Mouse (Mus musculus) myocyte (in vitro differentiated cells): Measurements from ENCODE around the gene Rfx4.

ENCODE experiments used
- E2F4 ChIP-seq: IDR thresholded peaks from one replicate; pipeline ENCODE4 v1.6.1; 2011; ENCODE audit warnings: mild to moderate bottlenecking, control low read depth, moderate library complexity; ENCODE audit not compliant: insufficient read depth
- MYOD1 ChIP-seq, 3 experiments: IDR thresholded peaks; one replicate each; pipeline ENCODE4 v1.6.1; 2011; ENCODE audit warnings: control low read depth in 2 of 3, low read depth in 2 of 3, mild to moderate bottlenecking in 2 of 3, moderate library complexity in 1 of 3; ENCODE audit not compliant: insufficient read length in 2 of 3, control insufficient read depth in 1 of 3
- POLR2A ChIP-seq: IDR thresholded peaks from one replicate; pipeline ENCODE4 v1.6.1; 2011; ENCODE audit warnings: low read depth, mild to moderate bottlenecking, control low read depth, moderate library complexity; ENCODE audit not compliant: insufficient read length

- TF ChIP-seq POLR2A, result no peak
- TF ChIP-seq E2F4, result no peak
- TF ChIP-seq MYOD1 (IDR thresholded peaks at IDR 0.05; ENCODE audit: control insufficient read depth in 1 of 3, insufficient read length in 2 of 3, low read depth in 2 of 3), result no peak
Observed at GRCm38 (mm10) chr10:84711479-84711878, 44.4 kb upstream of the Rfx4 start.
